Mouse (Mus musculus) lung, embryonic 14.5 days (tissue): ENCODE measurements around the gene Fgfr2. TPM values are rescaled to one million over a fixed set of nuclear protein-coding genes. Genes with fewer than 3 reads are reported as not detected.

Experiments
- ATAC-seq: fragments of 200-750 bp; cut with Nextera tagmentation; 2 replicates; pipeline ENCODE4 v1.8.0; 2017; ENCODE audit warnings: mild to moderate bottlenecking, moderate TSS enrichment, moderate library complexity; ENCODE audit not compliant: insufficient read depth
- DNase-seq: peaks from one replicate; pipeline ENCODE4 v3.0.0-alpha.2; 2015
- H3K27ac ChIP-seq: fragments of 300-500 bp; sonication (generic); 2 replicates; pipeline ENCODE4 v1.5.1; 2014; ENCODE audit warnings: low read depth, mild to moderate bottlenecking, moderate library complexity
- H3K27me3 ChIP-seq: fragments of 300-500 bp; sonication (generic); 2 replicates; pipeline ENCODE4 v1.6.1; 2014; ENCODE audit warnings: low read length, control low read depth; ENCODE audit not compliant: insufficient read depth
- H3K36me3 ChIP-seq: fragments of 300-500 bp; sonication (generic); 2 replicates; pipeline ENCODE4 v1.6.1; 2014; ENCODE audit warnings: control low read depth; ENCODE audit not compliant: insufficient read depth
- H3K4me1 ChIP-seq: fragments of 300-500 bp; sonication (generic); 2 replicates; pipeline ENCODE4 v1.6.1; 2014; ENCODE audit warnings: antibody characterized with exemption, control low read depth; ENCODE audit not compliant: insufficient read depth
- H3K4me2 ChIP-seq: fragments of 300-500 bp; sonication (generic); 2 replicates; pipeline ENCODE4 v1.6.1; 2014; ENCODE audit warnings: mild to moderate bottlenecking
- H3K4me3 ChIP-seq: fragments of 300-500 bp; sonication (generic); 2 replicates; pipeline ENCODE4 v1.5.1; 2014; ENCODE audit warnings: low read depth, low read length
- H3K9ac ChIP-seq: fragments of 300-500 bp; sonication (generic); 2 replicates; pipeline ENCODE4 v1.6.1; 2014
- H3K9me3 ChIP-seq: fragments of 300-500 bp; sonication (generic); 2 replicates; pipeline ENCODE4 v1.6.1; 2016; ENCODE audit warnings: low read depth, low read length, control low read depth
- CTCF ChIP-seq: IDR thresholded peaks from 2 replicates; pipeline ENCODE4 v1.5.1; 2016; ENCODE audit warnings: antibody characterized with exemption, low read depth
- WGBS: fragments of 180-500 bp; shearing (Covaris S2); extraction: QIAGEN DNeasy Blood & Tissue Kit; methylation state at CpG from one replicate; pipeline ENCODE4 v1.1.7; 2014; 5-methylcytosine and 5-hydroxymethylcytosine counted together
- polyA plus RNA-seq: library from polyadenylated mRNA; unstranded; fragments of >200 nt; fragmentation: Nextera tagmentation; extraction: Ambion mirVana; gene quantifications from 2 replicates; pipeline ENCODE4 v1.2.1, GENCODE M21; 2014

Fgfr2 gene
- polyA plus RNA-seq, 1 experiment from 2014 or later, result 179 TPM

DNA sequence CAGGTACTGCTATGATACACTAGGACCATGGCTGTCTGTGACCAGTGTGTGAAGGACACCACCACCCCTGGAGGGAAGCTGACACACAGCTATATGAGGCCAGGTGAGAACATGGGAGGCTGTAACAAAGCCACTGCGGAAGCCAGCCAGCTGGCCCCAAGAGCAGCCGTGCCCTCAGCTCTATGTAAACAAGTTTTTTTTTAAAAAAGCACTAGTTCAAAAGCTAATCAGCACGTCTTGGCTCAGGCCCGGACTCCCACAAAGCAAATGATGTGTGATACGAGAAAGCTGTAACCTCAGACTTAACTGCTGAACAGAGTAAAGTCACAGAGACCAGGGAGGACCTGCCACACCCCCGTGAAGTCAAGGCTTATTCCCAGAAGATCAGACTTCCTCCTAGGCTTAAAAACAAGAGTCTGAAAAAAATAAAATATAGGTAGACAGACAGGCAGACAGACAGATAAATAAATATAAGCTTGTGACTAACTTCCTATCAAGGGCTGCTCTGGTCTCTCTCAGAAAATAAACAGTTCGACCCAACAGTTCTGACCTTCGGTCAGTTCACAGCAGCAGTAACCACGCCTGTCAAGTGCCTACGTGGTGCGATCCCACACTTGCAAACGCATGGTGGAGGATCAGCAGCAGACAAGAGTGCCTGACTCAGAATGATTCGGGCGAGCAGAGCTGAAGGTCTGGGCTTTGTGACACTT is 836.4 kb downstream of the Fgfr2 start:
- peak overlapping the region; percentile 55 for H3K27ac ChIP-seq
- DNase-seq, result peak; percentile 86

DNA sequence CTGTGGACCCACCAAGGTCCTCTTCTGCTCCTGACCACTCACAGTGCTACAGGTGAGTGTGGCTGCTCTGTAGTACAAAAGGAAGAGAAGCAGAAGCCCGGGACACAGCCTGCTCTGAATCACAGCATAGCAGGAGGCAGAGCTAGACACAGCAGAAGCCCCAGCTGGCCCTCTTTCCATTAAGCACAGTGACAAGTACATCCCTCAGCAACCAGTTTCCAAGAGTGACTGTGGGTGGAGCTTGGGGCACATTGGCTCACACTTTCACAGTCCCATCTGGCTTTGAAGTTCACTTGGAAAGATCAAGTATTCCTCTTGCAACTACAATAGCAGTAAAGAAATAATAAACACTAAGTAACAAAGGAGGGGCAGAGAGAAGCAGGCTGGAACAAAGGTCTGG is 838.4 kb downstream of the Fgfr2 start:
- Histone ChIP-seq H3K9me3 (no peaks in the 10 kb centered on the region), H3K27me3 (no peaks in the 10 kb centered on the region), H3K4me2 (no peak overlapping the region), H3K27ac (peak overlapping the region; percentile 62; the same call in 1 of the 2 replicates), H3K4me1 (peaks cover 34% of the 10 kb centered on the region), H3K4me3 (no peak overlapping the region), H3K9ac (no peak overlapping the region), H3K36me3 (no peaks in the 10 kb centered on the region)
- peak; percentile 79 for DNase-seq
- ATAC-seq, result peak; percentile 21; the same call in 1 of the 2 replicates
- no peak for TF ChIP-seq CTCF
- 23% methylated on average over 1 of the region's 1 CpGs for WGBS

More for the DNA sequence above, 836.4 kb downstream of the Fgfr2 start:
- Histone ChIP-seq H3K4me2 (peak overlapping the region; percentile 38), H3K4me3 (no peak overlapping the region), H3K36me3 (no peaks in the 10 kb centered on the region), H3K9me3 (no peaks in the 10 kb centered on the region), H3K9ac (peak overlapping the region; percentile 6; the same call in 1 of the 2 replicates), H3K27me3 (no peaks in the 10 kb centered on the region), H3K4me1 (peaks cover 34% of the 10 kb centered on the region)
- peak; percentile 79 for ATAC-seq
- TF ChIP-seq CTCF, result no peak
- 5% methylated on average over 14 of the region's 14 CpGs for WGBS

DNA sequence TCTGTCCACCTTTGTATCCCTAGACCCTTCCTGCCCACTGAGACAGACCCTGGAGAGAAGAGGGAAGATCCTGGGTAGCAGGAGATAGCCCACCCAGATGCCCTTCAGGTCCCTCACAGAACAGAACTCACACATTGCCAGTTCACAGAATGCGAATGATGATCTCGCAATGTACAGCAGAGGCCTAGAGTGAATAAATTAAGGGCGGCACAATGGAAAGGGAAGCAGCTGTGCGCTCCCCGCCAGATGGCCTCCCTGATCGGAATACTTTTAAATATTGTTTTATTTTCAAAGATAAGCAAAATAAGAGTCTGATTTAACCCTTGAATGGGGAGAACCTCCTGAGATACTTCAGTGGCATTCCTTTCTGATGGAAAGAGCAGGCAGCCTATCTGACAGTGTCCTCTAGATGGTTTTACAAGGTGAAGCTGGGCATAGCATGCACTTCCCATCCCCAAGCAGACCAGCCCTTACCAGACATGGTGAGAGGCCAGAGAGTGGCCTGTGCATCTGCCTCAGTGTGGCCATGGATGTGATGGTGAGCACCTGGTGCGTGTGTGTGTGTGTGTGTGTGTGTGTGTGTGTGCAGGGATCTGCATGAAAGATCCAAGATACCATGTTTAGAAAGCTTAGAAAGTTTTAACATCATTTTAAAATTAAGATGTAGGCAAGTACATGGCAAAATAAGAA is 839.0 kb downstream of the Fgfr2 start:
- no peak overlapping the region for H3K9ac ChIP-seq
- no peak for TF ChIP-seq CTCF
- no peaks in the 10 kb centered on the region for H3K36me3 ChIP-seq
- H3K4me1 ChIP-seq, result peaks cover 34% of the 10 kb centered on the region
- peak overlapping the region; percentile 62; the same call in 1 of the 2 replicates for H3K27ac ChIP-seq
- 38% methylated on average over 7 of the region's 7 CpGs for WGBS
- H3K4me2 ChIP-seq, result no peak overlapping the region
- ATAC-seq, result no peak
- H3K27me3 ChIP-seq, result no peaks in the 10 kb centered on the region
- peak; percentile 59 for DNase-seq
- no peak overlapping the region for H3K4me3 ChIP-seq
- no peaks in the 10 kb centered on the region for H3K9me3 ChIP-seq

DNA sequence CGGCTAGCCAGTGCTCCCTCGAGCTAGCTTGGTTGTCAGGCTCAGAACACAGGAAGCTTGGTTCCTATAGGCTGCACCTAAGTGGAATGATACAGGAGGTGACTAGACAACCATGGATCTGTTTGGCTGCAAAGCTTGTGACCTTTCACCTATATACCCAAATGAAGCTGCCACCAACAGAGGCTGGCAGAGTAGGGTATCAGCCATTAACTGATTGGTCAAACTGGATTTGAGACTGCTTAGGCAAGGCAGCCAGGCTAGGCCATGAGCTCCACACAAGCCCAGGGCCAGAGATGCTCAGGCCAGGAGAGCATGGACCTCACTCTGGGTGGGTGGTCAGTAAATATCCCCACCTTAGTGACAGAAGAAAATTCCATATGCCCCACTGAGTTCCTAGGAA is 840.6 kb downstream of the Fgfr2 start:
- Histone ChIP-seq H3K36me3 (no peaks in the 10 kb centered on the region), H3K27ac (no peak overlapping the region), H3K4me3 (no peak overlapping the region), H3K9ac (no peak overlapping the region), H3K4me1 (peaks cover 24% of the 10 kb centered on the region), H3K4me2 (no peak overlapping the region), H3K9me3 (no peaks in the 10 kb centered on the region), H3K27me3 (no peaks in the 10 kb centered on the region)
- ATAC-seq (no peak), DNase-seq (no peak)
- 81% methylated on average over 2 of the region's 2 CpGs for WGBS
- TF ChIP-seq CTCF, result no peak

DNA sequence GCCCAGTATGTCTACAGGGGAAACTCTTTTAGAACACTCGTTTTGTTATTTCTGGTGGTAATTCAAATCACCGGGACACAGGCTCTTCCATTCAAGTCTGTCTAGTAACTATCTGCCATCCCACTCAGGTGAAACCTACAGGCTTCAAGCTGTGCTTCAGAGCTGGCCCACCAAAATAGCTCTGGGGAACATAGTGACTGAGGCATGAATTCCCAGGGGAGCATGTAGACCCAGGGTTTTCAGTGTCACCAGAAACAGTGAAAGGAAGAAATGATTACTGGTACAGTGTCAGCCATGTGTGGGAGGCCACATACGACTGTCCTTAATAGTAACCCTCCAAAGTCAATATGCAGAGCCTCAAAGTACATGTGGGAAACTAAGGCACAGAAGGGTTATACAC is 841.0 kb downstream of the Fgfr2 start:
- H3K9me3 ChIP-seq, result no peaks in the 10 kb centered on the region
- H3K4me1 ChIP-seq, result peaks cover 20% of the 10 kb centered on the region
- no peak overlapping the region for H3K4me2 ChIP-seq
- no peaks in the 10 kb centered on the region for H3K36me3 ChIP-seq
- no peak overlapping the region for H3K9ac ChIP-seq
- WGBS, result 68% methylated on average over 3 of the region's 3 CpGs
- no peak overlapping the region for H3K4me3 ChIP-seq
- DNase-seq (no peak), ATAC-seq (no peak)
- no peak for TF ChIP-seq CTCF
- H3K27me3 ChIP-seq, result no peaks in the 10 kb centered on the region
- H3K27ac ChIP-seq, result no peak overlapping the region

DNA sequence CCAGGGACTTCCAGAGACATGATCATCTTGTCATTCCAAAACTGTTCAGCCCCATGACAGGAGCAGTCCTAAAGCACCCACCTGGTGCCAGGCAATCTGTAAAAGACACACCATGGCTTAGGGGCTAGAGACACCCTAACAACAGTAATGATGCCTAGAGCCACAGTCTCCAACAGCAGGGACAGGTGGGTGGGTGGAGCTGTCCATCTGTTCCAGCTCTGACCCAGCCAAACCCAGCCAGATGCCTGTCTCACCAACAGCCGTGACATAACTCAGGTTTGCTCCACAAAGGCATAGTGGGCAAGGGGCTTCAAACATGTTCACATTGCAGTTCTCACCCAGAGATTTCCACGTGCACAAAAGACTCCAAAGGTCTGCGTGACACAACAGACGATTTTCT is 841.4 kb downstream of the Fgfr2 start:
- H3K27me3 ChIP-seq, result no peaks in the 10 kb centered on the region
- TF ChIP-seq CTCF, result no peak
- ATAC-seq (no peak), DNase-seq (no peak)
- H3K4me1 ChIP-seq, result peaks cover 17% of the 10 kb centered on the region; the same call in 1 of the 2 replicates
- 71% methylated on average over 4 of the region's 4 CpGs for WGBS
- no peaks in the 10 kb centered on the region for H3K9me3 ChIP-seq
- H3K36me3 ChIP-seq, result no peaks in the 10 kb centered on the region
- H3K4me3 ChIP-seq, result no peak overlapping the region
- no peak overlapping the region for H3K4me2 ChIP-seq
- H3K27ac ChIP-seq, result no peak overlapping the region
- no peak overlapping the region for H3K9ac ChIP-seq

DNA sequence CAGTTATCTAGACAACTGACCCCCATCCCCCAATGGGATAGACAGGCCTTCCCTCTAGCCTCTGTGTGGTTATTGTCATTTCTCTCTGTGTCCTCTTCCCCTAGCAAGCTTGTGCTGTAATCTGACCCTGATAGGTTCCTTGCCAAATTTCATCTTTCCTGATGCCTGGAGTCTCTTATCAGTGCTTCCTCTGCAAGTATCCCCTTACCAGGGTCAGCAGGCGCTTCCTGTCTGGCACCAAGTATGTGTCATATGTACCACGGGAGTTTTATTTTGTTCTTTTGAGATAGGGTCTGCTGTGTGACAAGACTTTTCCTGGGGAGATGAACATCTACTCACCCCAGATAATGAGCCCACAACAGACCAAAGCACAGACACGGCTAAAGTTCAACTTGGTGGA is 844.5 kb downstream of the Fgfr2 start:
- Histone ChIP-seq H3K4me2 (no peak overlapping the region), H3K9ac (no peak overlapping the region), H3K27me3 (no peaks in the 10 kb centered on the region), H3K27ac (peak overlapping the region; percentile 67; the same call in 1 of the 2 replicates), H3K4me1 (no peaks in the 10 kb centered on the region; the same call in 1 of the 2 replicates), H3K36me3 (no peaks in the 10 kb centered on the region), H3K4me3 (no peak overlapping the region), H3K9me3 (no peaks in the 10 kb centered on the region)
- no peak for TF ChIP-seq CTCF
- ATAC-seq, result peak; percentile 66; the same call in 1 of the 2 replicates
- WGBS, result 45% methylated on average over 3 of the region's 3 CpGs
- peak; percentile 68 for DNase-seq
